Mouse (Mus musculus): ENCODE measurements around the gene Lhfp.

DNA sequence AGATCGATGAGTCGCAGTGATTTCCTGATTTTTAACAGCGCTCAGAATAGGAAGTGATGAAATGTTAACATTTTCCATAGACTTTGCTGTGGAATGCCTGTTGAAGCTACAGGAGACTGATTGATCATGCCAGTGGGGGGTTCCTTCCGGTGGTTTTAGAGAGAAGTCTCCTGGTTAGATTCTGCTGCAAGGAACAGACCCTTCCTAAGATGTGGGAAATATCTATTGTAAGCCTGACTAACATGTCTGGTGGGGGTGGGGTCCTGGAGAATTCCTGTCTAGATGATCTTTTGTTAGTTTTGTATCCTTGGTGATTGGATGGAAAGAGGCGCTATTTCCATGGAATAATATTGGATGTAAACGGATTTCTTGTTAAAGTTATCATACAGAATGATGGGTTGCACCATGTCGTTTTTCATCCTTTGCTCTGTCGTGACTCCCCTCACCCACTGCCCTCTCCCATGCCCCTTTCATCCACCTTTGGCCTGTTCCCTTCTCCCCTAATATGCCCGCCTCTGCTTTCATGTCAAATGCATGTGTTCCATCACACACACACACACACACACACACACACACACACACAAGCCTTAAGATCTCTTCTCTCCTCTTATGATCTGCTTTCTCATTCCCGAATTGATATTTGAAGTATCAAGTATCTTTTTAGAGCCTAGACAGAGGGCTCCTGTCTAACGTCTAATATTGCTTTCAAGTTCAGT lies 165.3 kb downstream of the Lhfp start:
- TF ChIP-seq POLR2A (IDR thresholded peaks at IDR 0.05; ENCODE audit: borderline replicate concordance, extremely low read depth, insufficient read depth, insufficient read length, poor library complexity, severe bottlenecking) (no peak), CTCF (IDR thresholded peaks at IDR 0.05; ENCODE audit: borderline replicate concordance, extremely low read depth, insufficient read depth, insufficient read length) (no peak)

Measured in brain, embryonic 14.5 days (tissue).